Mouse (Mus musculus) embryonic facial prominence, embryonic 15.5 days (tissue): ENCODE measurements around the gene Ccl27a. TPM values are rescaled to one million over a fixed set of nuclear protein-coding genes. Genes with fewer than 3 reads are reported as not detected.

Source experiments
- ATAC-seq: fragments of 200-750 bp; cut with Nextera tagmentation; 2 replicates; pipeline ENCODE4 v1.8.0; 2017; ENCODE audit warnings: low read depth, moderate TSS enrichment; ENCODE audit not compliant: insufficient number of reproducible peaks, low FRiP score, low TSS enrichment
- H3K27ac ChIP-seq: fragments of 300-500 bp; sonication (generic); replicated peaks from 2 replicates; pipeline ENCODE4 v1.5.1; 2015; ENCODE audit warnings: mild to moderate bottlenecking, inconsistent platforms
- H3K27me3 ChIP-seq: fragments of 300-500 bp; sonication (generic); 2 replicates; pipeline ENCODE4 v1.6.1; 2015; ENCODE audit warnings: inconsistent platforms
- H3K36me3 ChIP-seq: fragments of 300-500 bp; sonication (generic); 2 replicates; pipeline ENCODE4 v1.6.1; 2015; ENCODE audit warnings: mild to moderate bottlenecking, inconsistent platforms
- H3K4me1 ChIP-seq: fragments of 300-500 bp; sonication (generic); 2 replicates; pipeline ENCODE4 v1.6.1; 2015; ENCODE audit warnings: inconsistent platforms
- H3K4me2 ChIP-seq: fragments of 300-500 bp; sonication (generic); replicated peaks from 2 replicates; pipeline ENCODE4 v1.6.1; 2015; ENCODE audit warnings: mild to moderate bottlenecking, inconsistent platforms
- H3K4me3 ChIP-seq: fragments of 300-500 bp; sonication (generic); replicated peaks from 2 replicates; pipeline ENCODE4 v1.5.1; 2015; ENCODE audit warnings: mild to moderate bottlenecking, inconsistent platforms
- H3K9ac ChIP-seq: fragments of 300-500 bp; sonication (generic); 2 replicates; pipeline ENCODE4 v1.6.1; 2015; ENCODE audit warnings: inconsistent platforms
- H3K9me3 ChIP-seq: fragments of 300-500 bp; sonication (generic); replicated peaks from 2 replicates; pipeline ENCODE4 v1.6.1; 2016; ENCODE audit warnings: inconsistent platforms
- WGBS: fragments of 180-500 bp; shearing (Covaris S2); methylation state at CpG from one replicate; pipeline ENCODE4 v1.1.7; 2015; 5-methylcytosine and 5-hydroxymethylcytosine counted together
- polyA plus RNA-seq: library from polyadenylated mRNA; unstranded; fragments of >200 nt; fragmentation: Nextera tagmentation; extraction: Ambion mirVana; gene quantifications from 2 replicates; pipeline ENCODE4 v1.2.1, GENCODE M21; 2015

Ccl27a gene
- polyA plus RNA-seq, 1 experiment from 2014 or later = 43.8 TPM

DNA sequence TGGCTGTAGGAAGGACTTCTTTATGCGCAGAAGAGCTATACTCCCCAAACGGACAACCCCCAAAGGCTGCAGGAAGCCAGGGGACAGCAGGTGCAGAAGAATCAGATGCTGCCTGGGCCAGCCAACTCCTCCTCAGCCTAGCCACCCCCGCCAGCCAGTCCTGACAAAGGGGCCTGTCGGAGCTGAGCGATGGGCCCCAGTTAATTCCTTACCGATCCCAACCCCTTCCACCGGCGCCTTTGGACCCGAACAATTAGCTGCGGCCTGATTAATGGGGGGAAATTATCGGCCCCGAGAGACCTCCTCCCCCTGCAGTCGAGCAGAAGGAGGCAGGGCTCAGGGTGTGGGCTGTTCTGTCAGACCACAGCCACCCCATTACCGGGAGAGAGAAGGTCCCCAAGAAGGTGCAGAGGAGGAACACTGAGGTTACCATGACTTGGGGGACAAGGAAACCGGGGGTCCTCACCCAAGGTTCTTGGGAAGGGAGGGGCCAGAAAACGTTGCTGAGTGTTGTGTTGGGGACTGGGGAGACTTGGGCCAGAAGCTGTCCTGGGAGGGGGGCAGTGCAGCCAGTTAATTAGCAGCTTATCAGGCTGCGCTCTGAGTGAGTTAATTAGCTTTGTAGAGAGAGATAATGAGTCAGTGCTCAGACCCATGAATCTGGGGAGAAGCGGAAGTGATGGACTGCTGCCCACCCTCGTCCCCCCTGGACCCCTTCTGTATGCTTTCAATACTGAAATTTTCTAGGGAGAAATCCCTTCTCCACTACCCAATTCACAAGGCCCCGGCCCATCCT, 47.0 kb downstream of the Ccl27a start:
- H3K4me1 ChIP-seq = peaks cover 26% of the 10 kb centered on the region
- peaks cover 80% of the 10 kb centered on the region for H3K27me3 ChIP-seq
- no peak overlapping the region for H3K4me3 ChIP-seq
- WGBS = 13% methylated on average over 20 of the region's 20 CpGs
- no peaks in the 10 kb centered on the region for H3K36me3 ChIP-seq
- H3K4me2 ChIP-seq = no peak overlapping the region
- ATAC-seq = no peak
- no peak overlapping the region for H3K9ac ChIP-seq
- H3K27ac ChIP-seq = no peak overlapping the region
- H3K9me3 ChIP-seq = no peaks in the 10 kb centered on the region

DNA sequence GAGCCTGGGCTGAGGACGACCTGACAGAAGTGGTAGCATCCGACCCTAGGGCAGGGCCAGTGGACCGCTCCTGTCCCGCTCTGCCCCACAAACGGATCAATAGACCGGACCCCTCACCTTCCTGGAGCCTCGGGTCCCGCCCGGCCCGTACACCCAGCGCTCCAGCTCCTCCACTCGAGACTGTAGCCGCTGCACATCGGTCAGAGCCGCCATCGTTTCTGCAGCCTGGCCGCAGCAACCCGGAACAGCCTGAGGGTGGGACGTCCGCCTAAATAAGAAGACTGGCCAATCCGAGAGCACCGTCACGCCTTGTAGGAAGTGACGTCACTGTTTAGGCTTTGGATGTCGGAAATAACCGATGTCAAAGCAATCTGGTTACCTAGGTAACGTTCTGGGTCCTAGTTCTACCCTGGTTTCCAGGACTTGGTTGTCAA, 51.1 kb downstream of the Ccl27a start, which contains the start of gene Dctn3:
Gene Dctn3, minus strand, starts transcription at position 253 of the 434 bp plus-strand sequence.
- Histone ChIP-seq H3K9ac (peak within 1 kb of the TSS; percentile 89), H3K9me3 (no peaks in the 10 kb centered on the region), H3K36me3 (peaks cover 23% of the 10 kb centered on the region), H3K4me2 (peak within 1 kb of the TSS; percentile 72), H3K4me1 (peaks cover 23% of the 10 kb centered on the region), H3K27me3 (peaks cover 45% of the 10 kb centered on the region), H3K27ac (no peak within 1 kb of the TSS), H3K4me3 (peak within 1 kb of the TSS; percentile 91)
- peak; percentile 91 for ATAC-seq
- WGBS = under 1% methylated on average over 27 of the region's 27 CpGs

Other genes starting within 250 kb of the Ccl27a start
- 3.2 and 3.6 TPM in 2 replicates for gene Fam219a, start 204.7 kb downstream of the Ccl27a start, polyA plus RNA-seq
- 3.3 and 4.6 TPM in 2 replicates for gene Dnaic1, start 204.5 kb downstream of the Ccl27a start, polyA plus RNA-seq
- gene Enho, start 133.9 kb downstream of the Ccl27a start, polyA plus RNA-seq = 23.8 and 27.3 TPM in 2 replicates
- 16.2 and 19.0 TPM in 2 replicates for gene Cntfr, start 77.2 kb downstream of the Ccl27a start, polyA plus RNA-seq
- 407 and 429 TPM in 2 replicates for gene Il11ra1, start 74.3 kb downstream of the Ccl27a start, polyA plus RNA-seq
- 70.0 and 79.8 TPM in 2 replicates for gene Rpp25l, start 60.7 kb downstream of the Ccl27a start, polyA plus RNA-seq
- 139 and 146 TPM in 2 replicates for gene Dctn3, start 51.1 kb downstream of the Ccl27a start, polyA plus RNA-seq
- 0.12 and 0.16 TPM in 2 replicates for gene Arid3c, start 43.1 kb downstream of the Ccl27a start, polyA plus RNA-seq
- 41.4 and 45.5 TPM in 2 replicates for gene Galt, start 19.0 kb downstream of the Ccl27a start, polyA plus RNA-seq
- 75.9 and 79.7 TPM in 2 replicates for gene Sigmar1, start 18.1 kb downstream of the Ccl27a start, polyA plus RNA-seq
- gene Gm21541, start 129.4 kb upstream of the Ccl27a start, polyA plus RNA-seq = 39.2 and 41.8 TPM in 2 replicates
- 2.6 and 3.7 TPM in 2 replicates for gene Gm20878, start 167.3 kb upstream of the Ccl27a start, polyA plus RNA-seq
- 0.28 and 0.34 TPM in 2 replicates for gene Fam205a4, start 191.8 kb upstream of the Ccl27a start, polyA plus RNA-seq